Mouse (Mus musculus) liver, adult (tissue): ENCODE measurements around the gene Il4ra.

ENCODE experiments used
- GATA4 ChIP-seq: IDR thresholded peaks from 2 replicates; pipeline ENCODE4 v1.6.1; 2014; ENCODE audit warnings: mild to moderate bottlenecking, low read length; ENCODE audit not compliant: insufficient replicate concordance

Gene Il4ra

GRCm38 (mm10) chr7:125597516-125598347, 45.8 kb downstream of the Il4ra start:
- no peak for TF ChIP-seq GATA4

DNA sequence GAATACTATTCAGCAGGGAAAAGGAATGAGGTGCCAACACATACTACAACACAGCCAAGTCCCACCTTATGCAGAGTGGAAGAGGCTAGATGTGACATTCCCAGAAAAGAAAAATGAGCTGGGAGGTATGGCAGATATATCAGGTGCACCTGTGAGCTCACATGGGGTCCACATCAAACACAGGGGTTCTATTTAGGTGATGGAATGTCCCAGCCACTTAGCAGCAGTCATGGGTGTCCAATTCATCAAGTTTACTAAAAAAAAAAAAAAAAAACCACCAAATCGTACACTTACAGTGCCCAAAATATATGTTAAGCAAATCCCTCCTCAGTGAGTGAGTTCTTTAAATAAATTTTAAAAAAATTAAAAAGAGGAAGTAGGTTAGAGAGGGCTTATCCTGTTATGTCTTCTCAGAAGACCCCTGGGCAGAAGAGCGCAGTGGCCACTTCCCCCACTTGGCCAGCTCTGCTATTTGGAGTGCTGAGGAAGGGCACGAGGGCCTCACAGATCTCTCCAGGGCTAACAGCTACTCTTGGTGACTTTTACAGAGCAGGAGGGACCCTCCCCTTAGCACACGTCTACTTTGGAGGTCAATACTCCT, 47.6 kb downstream of the Il4ra start:
- TF ChIP-seq GATA4 = no peak

DNA sequence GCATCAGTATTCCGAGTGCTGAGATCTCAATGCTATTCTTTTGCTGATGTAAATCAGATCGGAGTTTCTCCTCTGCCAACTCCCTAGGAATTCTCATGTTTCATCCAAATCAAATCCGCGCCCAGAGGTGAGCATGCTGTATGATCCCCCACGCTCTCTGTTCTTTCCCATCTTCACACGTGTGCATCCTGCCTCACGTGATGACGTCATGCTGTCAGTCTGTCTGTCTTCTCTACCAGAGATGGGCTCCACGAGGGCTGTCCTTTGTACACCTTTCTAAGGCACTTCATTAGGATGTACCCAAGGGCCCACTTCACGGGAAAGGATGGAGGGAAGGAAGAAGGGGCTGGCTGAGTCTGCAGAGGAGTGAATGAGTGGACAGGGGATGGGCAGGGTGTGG, 48.2 kb downstream of the Il4ra start:
- no peak for TF ChIP-seq GATA4

DNA sequence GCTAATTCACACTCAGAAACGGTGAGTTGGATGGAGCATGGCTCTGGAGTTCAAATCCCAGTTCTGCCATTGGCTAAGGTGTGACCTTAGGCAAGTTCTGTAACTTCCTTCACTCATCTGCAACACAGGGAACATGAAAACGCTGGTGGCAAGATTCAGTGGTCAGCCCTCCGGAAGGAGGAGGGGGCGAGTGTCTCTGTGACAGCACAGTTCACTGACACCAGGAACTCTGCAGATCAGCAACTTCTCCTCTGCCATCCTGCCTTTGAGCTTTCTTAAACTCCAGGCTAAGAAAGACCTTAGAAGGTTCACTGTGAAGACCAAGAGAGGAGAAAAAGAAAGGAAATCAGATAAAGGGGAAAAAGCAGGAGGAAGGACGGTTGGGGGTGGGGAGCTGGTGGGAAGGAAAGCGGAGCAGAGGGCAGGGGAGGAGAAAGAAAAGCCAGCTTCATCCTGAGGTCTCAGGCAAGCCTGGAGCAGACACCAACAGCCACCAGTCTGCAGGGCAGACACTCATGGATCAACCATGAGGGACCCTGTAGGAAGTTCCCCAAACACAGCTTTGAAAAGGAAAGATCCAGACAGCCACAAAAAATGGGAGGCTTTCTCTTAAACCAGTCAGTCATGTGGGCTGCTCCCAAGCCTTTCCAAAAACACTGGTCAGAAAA, 48.8 kb downstream of the Il4ra start:
- TF ChIP-seq GATA4 = no peak

GRCm38 (mm10) chr7:125601280-125601670, 49.4 kb downstream of the Il4ra start:
- TF ChIP-seq GATA4 = no peak

GRCm38 (mm10) chr7:125601821-125602448, 50.0 kb downstream of the Il4ra start:
- no peak for TF ChIP-seq GATA4

DNA sequence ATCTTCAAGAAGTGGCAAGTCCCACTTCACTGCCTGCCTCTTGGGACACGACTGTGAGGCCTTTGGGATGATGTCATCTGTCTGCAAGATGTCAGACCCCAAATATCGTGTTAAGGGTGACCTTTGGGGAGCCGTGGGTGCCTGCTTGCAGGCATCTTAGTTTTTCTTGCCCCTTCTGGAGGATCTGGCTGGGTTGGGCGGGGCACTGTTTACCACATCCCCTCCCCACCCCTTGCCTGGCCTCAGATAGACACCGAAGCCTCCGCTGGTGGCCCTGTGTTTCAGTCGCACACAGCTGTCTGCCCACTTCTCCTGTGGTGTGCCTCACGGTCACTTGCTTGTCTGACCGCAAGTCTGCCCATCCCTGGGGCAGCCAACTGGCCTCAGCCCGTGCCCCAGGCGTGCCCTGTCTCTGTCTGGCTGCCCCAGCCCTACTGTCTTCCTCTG, 51.3 kb downstream of the Il4ra start, which contains the start of gene Il21r:
Gene Il21r (plus strand): TSS at position 245 of the 447 bp plus-strand sequence.
- no peak for TF ChIP-seq GATA4

DNA sequence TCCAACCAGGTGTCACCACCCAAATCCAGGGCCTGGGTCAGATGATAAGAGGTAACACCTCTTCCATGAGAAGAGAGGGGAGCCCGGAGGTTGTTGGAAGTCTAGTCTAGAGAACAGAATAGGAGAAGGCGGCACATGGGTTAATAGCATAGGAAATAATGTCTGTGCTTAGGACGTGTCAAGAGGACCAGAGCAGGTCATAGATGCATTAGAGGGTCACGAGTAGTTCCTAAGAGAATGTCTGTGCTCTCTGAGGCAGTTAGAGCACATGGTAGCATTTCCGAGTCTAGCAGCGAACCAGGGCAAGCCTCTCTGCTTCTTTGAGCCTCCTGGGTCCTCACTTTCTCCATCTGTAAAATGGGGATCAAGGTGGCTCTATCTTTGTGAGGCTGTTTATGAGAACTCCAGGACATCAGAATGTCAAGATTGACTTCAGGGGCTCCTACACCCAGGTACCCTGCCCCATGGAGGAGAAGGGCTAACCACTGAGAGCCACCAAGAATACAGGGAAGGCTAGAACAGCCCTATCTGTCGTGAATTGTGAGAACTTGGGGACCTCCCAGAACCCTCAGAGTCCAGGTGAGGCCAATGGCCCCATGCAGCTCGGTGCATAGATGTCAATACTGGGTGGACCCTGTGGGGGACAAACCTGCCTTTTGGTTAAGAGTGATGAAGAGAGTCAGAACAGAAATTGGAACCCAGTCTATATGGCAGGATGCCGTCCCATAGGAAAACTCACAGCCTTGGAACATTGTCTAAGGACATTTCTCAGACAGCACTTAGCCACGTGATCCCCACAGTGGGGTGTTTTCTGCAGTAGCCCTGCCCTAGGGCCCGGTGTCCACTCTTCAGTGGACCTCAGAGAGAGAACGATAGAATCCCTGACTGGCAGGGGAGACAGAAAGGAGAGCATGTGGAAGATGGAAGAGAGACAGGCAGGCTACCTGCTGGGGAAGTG, 52.7 kb downstream of the Il4ra start:
- TF ChIP-seq GATA4 = no peak

DNA sequence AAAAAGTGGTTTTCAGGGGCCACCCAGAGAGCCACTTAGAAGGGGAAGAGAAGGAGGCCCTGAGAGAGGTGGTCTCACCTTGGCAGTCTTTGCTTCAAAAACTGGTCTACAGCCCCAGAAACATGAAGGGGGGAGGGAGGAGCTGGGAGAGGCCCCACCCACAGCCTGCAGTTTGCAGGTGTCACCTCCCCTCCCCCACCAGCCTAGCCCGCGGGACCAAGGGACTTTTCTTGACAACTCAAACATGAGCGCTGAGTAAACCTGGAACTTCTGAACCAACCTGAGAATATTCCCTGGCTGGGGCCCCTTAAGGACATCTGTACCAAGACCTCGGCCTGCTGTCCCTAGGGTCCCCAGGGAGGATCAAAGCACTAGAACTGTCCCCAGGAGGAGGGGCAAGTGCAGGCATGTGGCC, 53.8 kb downstream of the Il4ra start:
- no peak for TF ChIP-seq GATA4

GRCm38 (mm10) chr7:125606265-125607164, 54.6 kb downstream of the Il4ra start:
- no peak for TF ChIP-seq GATA4

GRCm38 (mm10) chr7:125607384-125608182, 55.7 kb downstream of the Il4ra start:
- no peak for TF ChIP-seq GATA4

DNA sequence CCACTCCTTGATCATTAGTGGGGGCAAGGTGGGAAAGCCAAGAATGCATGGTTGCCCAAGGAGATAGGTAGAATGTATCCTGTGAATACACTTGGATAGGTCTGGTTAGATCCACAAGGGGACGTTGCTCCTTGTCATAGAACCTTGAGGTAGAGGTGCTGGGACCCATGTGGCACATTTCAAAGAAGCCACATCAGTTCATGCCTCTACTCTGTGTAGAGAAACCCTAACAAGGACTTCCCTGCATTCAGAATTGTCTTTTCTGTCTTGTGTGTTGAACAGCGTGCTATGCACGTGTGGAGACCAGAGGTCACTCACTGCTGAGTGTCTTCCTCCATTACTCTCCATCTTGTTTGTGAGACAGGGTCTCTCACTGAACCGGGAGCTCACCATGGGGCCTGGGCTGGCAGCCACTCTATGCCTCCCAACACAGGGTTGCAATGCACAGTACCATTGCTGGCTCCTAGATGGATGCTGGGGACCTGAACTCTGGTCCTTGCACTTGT, 56.3 kb downstream of the Il4ra start:
- no peak for TF ChIP-seq GATA4
